Mouse (Mus musculus) left cerebral cortex, adult 18-20 months (tissue): ENCODE measurements at regions not wholly inside any gene's neighbourhood (a gene's known extent, or its start where the extent isn't known, plus 50 kb on each side); places are given as distances from the start of the nearest gene placed in this dataset.
A peak's percentile ranks its signal among the peaks of the same experiment; 100 is the strongest.

Experiments used
- DNase-seq, 2 experiments: peaks; one replicate each; pipeline ENCODE4 v3.0.0; 2021 to 2022; ENCODE audit warnings: low spot score in 2 of 2, mixed read lengths in 1 of 2

DNA sequence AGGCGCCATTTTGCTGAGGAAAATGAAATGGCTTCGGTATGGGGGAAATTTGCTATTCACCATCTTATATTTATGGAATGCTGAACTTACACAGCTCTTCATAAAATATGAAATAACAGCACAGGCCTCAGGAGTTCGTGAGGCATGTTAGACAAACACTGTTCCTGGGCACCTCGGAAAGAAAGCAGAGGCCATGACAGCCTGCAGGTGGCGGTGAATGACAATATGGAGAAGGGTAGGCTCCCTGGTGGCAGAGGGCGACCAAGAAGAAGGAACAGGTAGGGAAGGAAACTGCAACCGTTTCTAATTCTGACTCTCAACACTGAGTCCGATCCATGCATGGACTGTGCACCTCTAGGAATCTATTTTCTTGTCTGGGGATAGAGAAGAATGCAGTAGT is 553.6 kb upstream of the Tmpo start:
- DNase-seq: no peak

- no peak for DNase-seq
These were observed 551.0 kb upstream of the Tmpo start for GRCm38 (mm10) chr10:91732007-91732589.

GRCm38 (mm10) chr10:91730062-91730461 is 548.9 kb upstream of the Tmpo start:
- no peak for DNase-seq

GRCm38 (mm10) chr10:91719561-91720371 is 538.7 kb upstream of the Tmpo start:
- peak; percentile 34 to 62 for DNase-seq

DNA sequence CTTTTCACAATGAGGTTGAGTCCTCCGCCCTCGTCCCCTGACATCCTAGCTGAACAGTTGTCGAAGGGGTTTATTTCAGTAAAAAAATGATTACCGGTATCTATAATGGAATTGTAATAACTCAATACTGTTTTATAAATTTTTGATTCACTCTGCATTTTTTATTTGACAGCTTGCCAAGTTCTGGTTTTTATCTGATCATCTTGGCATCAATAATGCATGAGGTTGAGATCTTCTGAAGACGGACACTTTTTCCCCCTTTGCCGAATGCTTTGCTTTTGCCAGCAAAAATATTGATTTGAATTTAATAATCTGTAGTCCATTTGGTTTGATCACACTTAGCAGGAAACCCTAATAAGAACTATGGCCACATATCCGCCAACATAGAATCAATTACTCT is 535.5 kb upstream of the Tmpo start:
- DNase-seq: no peak

- no peak for DNase-seq
These were observed 533.5 kb upstream of the Tmpo start for GRCm38 (mm10) chr10:91714648-91715047.

- DNase-seq: no peak
These were observed 532.4 kb upstream of the Tmpo start for GRCm38 (mm10) chr10:91713529-91713928.

- no peak for DNase-seq
These were observed 525.7 kb upstream of the Tmpo start for GRCm38 (mm10) chr10:91706816-91707215.

DNA sequence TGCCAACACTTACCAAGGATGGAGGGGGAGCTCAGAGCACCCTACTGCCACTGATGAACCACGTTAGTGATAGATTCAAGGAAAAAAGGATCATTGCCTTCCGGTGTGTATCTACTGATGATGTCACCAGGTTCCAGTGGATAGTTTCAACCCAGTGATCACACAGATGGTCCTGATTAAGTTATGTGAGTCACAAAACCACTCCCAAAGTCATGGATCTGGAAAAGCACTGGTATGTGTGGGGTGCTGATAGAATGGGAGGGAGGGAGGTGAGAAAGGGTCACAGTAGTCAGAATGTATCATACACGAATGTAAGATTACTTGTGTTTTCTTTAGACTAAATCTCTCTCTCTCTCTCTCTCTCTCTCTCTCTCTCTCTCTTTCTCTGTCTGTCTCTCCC is 523.6 kb upstream of the Tmpo start:
- no peak for DNase-seq

GRCm38 (mm10) chr10:91701822-91702221 is 520.7 kb upstream of the Tmpo start:
- no peak for DNase-seq

- no peak for DNase-seq
These were observed 505.0 kb upstream of the Tmpo start for GRCm38 (mm10) chr10:91686082-91686618.

GRCm38 (mm10) chr10:91685164-91686027 is 504.3 kb upstream of the Tmpo start:
- peak in 1 of 2 experiments; percentile 3 for DNase-seq

DNA sequence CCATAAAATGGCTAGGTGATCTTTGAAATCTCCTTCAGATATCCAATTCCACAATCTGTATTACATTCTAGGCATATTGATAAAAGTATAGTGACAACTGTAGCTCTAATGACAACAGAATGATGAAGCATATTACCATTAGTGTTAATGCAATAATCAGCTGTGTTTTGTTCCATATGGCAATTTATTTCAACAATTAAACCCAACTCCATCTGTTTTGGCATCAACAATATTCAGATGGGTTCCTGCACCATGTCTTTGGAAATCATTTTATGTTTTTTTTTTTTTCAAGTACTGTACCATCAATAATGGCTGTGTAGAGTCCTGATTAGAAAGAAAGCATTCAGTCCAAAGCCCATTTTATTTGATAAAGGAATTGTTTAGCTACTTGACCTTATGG is 498.5 kb upstream of the Tmpo start:
- DNase-seq: no peak

DNA sequence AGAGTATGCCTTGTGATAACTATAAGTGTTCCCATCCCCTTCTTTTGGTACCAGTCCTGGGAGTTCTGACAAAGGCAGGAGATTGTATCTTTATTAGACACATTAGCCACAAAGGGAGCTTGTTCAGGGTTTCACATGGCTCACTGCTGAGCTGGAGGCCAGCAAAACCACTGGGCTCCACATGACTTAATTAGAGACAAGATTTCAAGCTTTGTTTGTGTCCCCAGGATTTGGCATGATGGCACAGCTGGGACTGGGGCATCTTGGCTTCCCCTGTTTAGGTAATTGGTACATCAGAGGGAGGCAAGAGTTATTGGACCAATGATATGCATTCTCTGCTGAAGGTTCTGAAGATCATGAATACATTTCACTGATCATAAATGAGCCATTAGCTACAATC is 456.8 kb upstream of the Tmpo start:
- no peak for DNase-seq

DNA sequence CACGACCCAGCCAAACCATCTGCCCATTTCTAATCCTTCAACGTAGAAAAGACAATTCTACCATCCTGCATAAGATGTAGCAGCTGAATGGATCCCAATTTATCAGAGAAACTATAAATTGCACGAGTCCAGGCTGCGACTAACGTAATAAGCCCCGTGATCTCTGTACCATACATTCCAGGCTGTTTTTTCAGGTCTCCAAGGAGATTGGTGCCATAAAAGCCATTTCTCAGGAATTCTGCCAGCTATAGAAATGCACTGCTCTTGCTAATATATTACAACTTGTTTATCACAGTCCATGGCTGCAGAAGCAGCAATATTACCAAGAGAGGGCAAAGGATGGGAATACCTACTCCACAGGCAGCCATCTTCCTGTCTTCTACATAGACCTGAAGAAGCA is 447.6 kb upstream of the Tmpo start:
- no peak for DNase-seq

DNA sequence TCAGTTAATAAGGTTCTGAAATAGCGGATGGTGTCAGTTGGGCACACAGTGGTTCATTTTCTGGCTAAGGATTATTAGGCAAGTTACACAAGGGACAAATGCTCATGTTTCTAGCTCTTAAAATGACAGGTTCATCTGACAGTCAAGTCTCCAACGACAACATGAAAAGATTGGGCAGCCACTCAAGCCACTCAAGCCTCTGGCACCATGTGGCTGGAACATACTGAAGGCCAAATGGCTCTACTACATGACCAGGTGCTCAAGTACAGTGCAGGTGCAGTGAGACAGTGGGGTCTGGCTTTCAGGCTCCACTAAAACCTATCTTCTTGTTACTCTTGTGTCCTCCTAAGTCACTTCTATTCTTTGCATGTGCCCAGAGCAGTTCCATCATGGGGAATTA is 441.2 kb upstream of the Tmpo start:
- DNase-seq: no peak

DNA sequence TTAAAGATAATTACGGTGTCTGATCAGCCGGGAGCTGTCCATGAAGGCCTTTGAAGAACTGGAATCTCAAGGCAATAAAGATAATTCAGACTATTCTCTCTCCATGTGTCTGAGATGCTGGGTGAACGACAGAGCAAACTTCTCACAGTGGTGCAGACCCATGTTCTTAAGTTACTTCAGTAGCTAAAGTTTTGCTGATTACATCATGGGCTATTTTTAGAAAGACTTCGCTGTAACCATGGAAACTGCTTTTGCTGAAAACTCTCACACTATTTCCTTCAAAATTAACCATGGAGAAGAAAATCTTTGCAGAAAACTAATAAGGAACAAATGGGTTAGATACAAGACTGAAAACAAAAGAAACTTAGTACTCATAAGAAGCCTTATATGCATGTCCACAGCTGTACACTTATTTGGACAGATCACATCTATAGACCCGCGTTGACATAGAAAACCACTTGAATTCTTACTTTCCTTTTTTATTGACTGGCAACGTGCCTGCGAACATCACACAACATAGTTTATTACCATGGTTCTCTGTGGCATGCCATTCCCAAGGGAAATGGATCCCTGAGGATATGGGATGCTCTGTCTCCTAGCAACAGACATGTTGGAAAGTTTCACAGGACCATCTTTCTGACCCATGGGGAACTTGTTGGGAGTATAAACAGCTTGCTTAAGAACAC is 432.8 kb upstream of the Tmpo start:
- no peak for DNase-seq

- DNase-seq: peak in 1 of 2 experiments; percentile 7
These were observed 430.9 kb upstream of the Tmpo start for GRCm38 (mm10) chr10:91612052-91612451.

GRCm38 (mm10) chr10:91594891-91595290 is 413.8 kb upstream of the Tmpo start:
- DNase-seq: no peak

GRCm38 (mm10) chr10:91593378-91593777 is 412.3 kb upstream of the Tmpo start:
- DNase-seq: no peak

GRCm38 (mm10) chr10:91591845-91592244 is 410.7 kb upstream of the Tmpo start:
- DNase-seq: no peak
